Mouse (Mus musculus) thymus, postnatal 0 days (tissue): ENCODE data around the gene Dimt1. TPM values are rescaled to one million over a fixed set of nuclear protein-coding genes. Genes with fewer than 3 reads are reported as not detected.
"Not testable (repeated sequence)": the region's sequence is repeated elsewhere in the genome, so short reads cannot be mapped to it uniquely, and the experiment has no call there.

Experiments
- DNase-seq: peaks from one replicate; pipeline ENCODE4 v3.0.0-alpha.2; 2015; ENCODE audit warnings: low spot score
- polyA plus RNA-seq: library from polyadenylated mRNA; unstranded; fragments of >200 nt; fragmentation: Nextera tagmentation; extraction: Ambion mirVana; gene quantifications from 2 replicates; pipeline ENCODE4 v1.2.1, GENCODE M21; 2015

Gene Dimt1
- polyA plus RNA-seq, 1 experiment from 2014 or later = 29.8 TPM

- no peak for DNase-seq
These were observed 13.6 kb downstream of the Dimt1 start for GRCm38 (mm10) chr13:106960557-106960956.

GRCm38 (mm10) chr13:106961496-106961895 lies 14.6 kb downstream of the Dimt1 start:
- DNase-seq = no peak

GRCm38 (mm10) chr13:106996891-106997290 lies 50.0 kb downstream of the Dimt1 start:
- no peak for DNase-seq

DNA sequence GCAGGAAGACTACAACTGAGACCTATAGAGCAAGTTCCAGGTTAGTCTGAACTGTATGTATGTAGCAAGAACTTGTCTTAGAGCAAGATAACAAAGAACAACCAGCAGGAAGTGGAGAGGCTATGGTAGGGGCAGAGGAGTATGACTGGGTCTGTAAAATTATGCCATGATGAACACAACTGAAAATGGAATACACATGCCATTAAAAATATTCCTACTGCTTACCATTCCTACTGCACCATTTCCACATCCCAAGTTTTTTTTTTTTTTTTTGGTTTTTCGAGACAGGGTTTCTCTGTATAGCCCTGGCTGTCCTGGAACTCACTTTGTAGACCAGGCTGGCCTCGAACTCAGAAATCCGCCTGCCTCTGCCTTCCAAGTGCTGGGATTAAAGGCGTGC lies 50.6 kb downstream of the Dimt1 start:
- not testable (repeated sequence) for DNase-seq

DNA sequence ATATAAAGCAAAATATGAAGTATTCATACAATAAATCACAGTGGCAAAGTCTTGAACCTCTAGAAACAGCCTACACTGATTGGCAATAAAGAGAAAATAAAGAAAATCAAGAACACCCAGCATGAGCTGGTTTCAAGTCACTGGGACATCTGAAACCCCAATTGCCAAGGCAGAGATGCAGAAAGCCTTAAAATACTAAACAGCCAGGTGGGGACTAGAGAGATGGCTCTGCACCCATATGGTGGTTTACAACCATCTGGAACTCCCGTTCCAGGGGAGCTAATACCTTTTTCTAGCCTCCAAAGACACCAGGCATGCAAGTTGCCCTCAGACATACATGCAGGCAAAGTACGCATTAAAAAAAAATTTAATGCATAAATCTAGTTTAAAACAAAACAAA lies 51.1 kb downstream of the Dimt1 start:
- DNase-seq = no peak

- DNase-seq = peak; percentile 26
These were observed 51.7 kb downstream of the Dimt1 start for GRCm38 (mm10) chr13:106998671-106999070.

- no peak for DNase-seq
These were observed 56.3 kb downstream of the Dimt1 start for GRCm38 (mm10) chr13:107003211-107003610.

- no peak for DNase-seq
These were observed 61.2 kb downstream of the Dimt1 start for GRCm38 (mm10) chr13:107008174-107008573.

Other genes starting within 250 kb of the Dimt1 start
- gene Ipo11, start 10.2 kb upstream of the Dimt1 start, polyA plus RNA-seq = 38.0 and 39.4 TPM in 2 replicates
- 26.9 and 35.4 TPM in 2 replicates for gene Kif2a, start 75.0 kb downstream of the Dimt1 start, polyA plus RNA-seq